26 mouse cellular contexts compared by ENCODE assay signal in genomic region chr2:56196449-56196848, GRCm38 (mm10).
"Had no signal": no experiment of that assay in that cellular context is flagged by ENCODE, and none has a peak within 500 bp of the region (broad histone marks: within the 10 kb centered on the region; RNA-seq: fewer than 3 reads in every experiment).

No protein-coding gene starts in this region.

- H3K27me3 ChIP-seq: kidney, embryonic 15.5 days; limb, embryonic 13.5 days; liver, embryonic 12.5 days; liver, embryonic 15.5 days; lung, embryonic 15.5 days; megakaryocyte, embryonic 14.5 days; midbrain, embryonic 13.5 days; neural tube, embryonic 13.5 days; stomach, embryonic 15.5 days had no signal

- DNase-seq: kidney, adult 11 months; kidney, adult 8-10 months; kidney, postnatal 10 days; kidney, postnatal 36 days; layer of hippocampus, postnatal 36 days; liver; lung, adult 18-20 months; lung, postnatal 10 days; lung, postnatal 36 days; retina, postnatal 1 day; spleen, adult 18-20 months; thymus, adult 18-20 months; thymus, postnatal 36 days had no signal

- H3K4me2 ChIP-seq: kidney, embryonic 15.5 days; limb, embryonic 13.5 days; liver, embryonic 12.5 days; liver, embryonic 15.5 days; lung, embryonic 15.5 days; midbrain, embryonic 13.5 days; neural tube, embryonic 13.5 days; stomach, embryonic 15.5 days had no signal

- H3K4me1 ChIP-seq: kidney, embryonic 15.5 days; limb, embryonic 10.5 days; limb, embryonic 13.5 days; liver, embryonic 12.5 days; liver, embryonic 15.5 days; lung, embryonic 15.5 days; megakaryocyte, embryonic 14.5 days; midbrain, embryonic 10.5 days; midbrain, embryonic 13.5 days; neural tube, embryonic 13.5 days; stomach, embryonic 15.5 days had no signal

- H3K36me3 ChIP-seq: kidney, embryonic 15.5 days; limb, embryonic 10.5 days; limb, embryonic 13.5 days; liver, embryonic 12.5 days; liver, embryonic 15.5 days; lung, embryonic 15.5 days; midbrain, embryonic 10.5 days; midbrain, embryonic 13.5 days; neural tube, embryonic 13.5 days; stomach, embryonic 15.5 days had no signal

- H3K27ac ChIP-seq: kidney, embryonic 15.5 days; limb, embryonic 10.5 days; limb, embryonic 13.5 days; liver, embryonic 12.5 days; liver, embryonic 15.5 days; lung, embryonic 15.5 days; midbrain, embryonic 10.5 days; midbrain, embryonic 13.5 days; neural tube, embryonic 13.5 days; stomach, embryonic 15.5 days had no signal

- H3K9me3 ChIP-seq: kidney, embryonic 15.5 days; limb, embryonic 10.5 days; limb, embryonic 13.5 days; liver, embryonic 12.5 days; liver, embryonic 15.5 days; lung, embryonic 15.5 days; midbrain, embryonic 10.5 days; midbrain, embryonic 13.5 days; neural tube, embryonic 13.5 days; stomach, embryonic 15.5 days had no signal

- H3K4me3 ChIP-seq: kidney, embryonic 15.5 days; limb, embryonic 10.5 days; limb, embryonic 13.5 days; liver, embryonic 12.5 days; liver, embryonic 15.5 days; lung, embryonic 15.5 days; megakaryocyte, embryonic 14.5 days; midbrain, embryonic 10.5 days; midbrain, embryonic 13.5 days; myocyte; neural tube, embryonic 13.5 days; stomach, embryonic 15.5 days had no signal

- H3K9ac ChIP-seq: kidney, embryonic 15.5 days; limb, embryonic 13.5 days; liver, embryonic 12.5 days; liver, embryonic 15.5 days; lung, embryonic 15.5 days; midbrain, embryonic 13.5 days; neural tube, embryonic 13.5 days; stomach, embryonic 15.5 days had no signal

- ATAC-seq: liver, embryonic 12.5 days; midbrain, embryonic 13.5 days; midbrain, embryonic 16.5 days had no signal
